Mouse (Mus musculus) hindbrain, embryonic 16.5 days (tissue): ENCODE data around the gene Rerg. TPM values are rescaled to one million over a fixed set of nuclear protein-coding genes. Genes with fewer than 3 reads are reported as not detected.

Source experiments
- ATAC-seq: fragments of 200-750 bp; cut with Nextera tagmentation; 2 replicates; pipeline ENCODE4 v1.8.0; 2017; ENCODE audit warnings: moderate TSS enrichment, moderate library complexity
- H3K27ac ChIP-seq: fragments of 300-500 bp; sonication (generic); 2 replicates; pipeline ENCODE4 v1.5.1; 2014; ENCODE audit warnings: low read depth, mild to moderate bottlenecking, control low read depth, low read length, moderate library complexity
- H3K27me3 ChIP-seq: fragments of 300-500 bp; sonication (generic); replicated peaks from 2 replicates; pipeline ENCODE4 v1.6.1; 2014; ENCODE audit warnings: low read length; ENCODE audit not compliant: control insufficient read depth, insufficient read depth
- H3K36me3 ChIP-seq: fragments of 300-500 bp; sonication (generic); 2 replicates; pipeline ENCODE4 v1.6.1; 2014; ENCODE audit warnings: mild to moderate bottlenecking, low read length, moderate library complexity, mixed read lengths; ENCODE audit not compliant: control insufficient read depth, insufficient read depth
- H3K4me1 ChIP-seq: fragments of 300-500 bp; sonication (generic); 2 replicates; pipeline ENCODE4 v1.6.1; 2014; ENCODE audit warnings: low read depth, low read length; ENCODE audit not compliant: control insufficient read depth, insufficient read depth
- H3K4me2 ChIP-seq: fragments of 300-500 bp; sonication (generic); 2 replicates; pipeline ENCODE4 v1.6.1; 2014; ENCODE audit warnings: mild to moderate bottlenecking, low read length, control low read depth, moderate library complexity
- H3K4me3 ChIP-seq: fragments of 300-500 bp; sonication (generic); 2 replicates; pipeline ENCODE4 v1.5.1; 2014; ENCODE audit warnings: mild to moderate bottlenecking, low read length, control low read depth, moderate library complexity
- H3K9ac ChIP-seq: fragments of 300-500 bp; sonication (generic); 2 replicates; pipeline ENCODE4 v1.6.1; 2014; ENCODE audit warnings: low read depth, mild to moderate bottlenecking, control low read depth, low read length, moderate library complexity
- H3K9me3 ChIP-seq: fragments of 300-500 bp; sonication (generic); 2 replicates; pipeline ENCODE4 v1.6.1; 2014; ENCODE audit warnings: mild to moderate bottlenecking, low read length, moderate library complexity; ENCODE audit not compliant: control insufficient read depth
- WGBS: fragments of 180-500 bp; shearing (Covaris S2); extraction: QIAGEN DNeasy Blood & Tissue Kit; methylation state at CpG from one replicate; pipeline ENCODE4 v1.1.7; 2014; 5-methylcytosine and 5-hydroxymethylcytosine counted together
- polyA plus RNA-seq: library from polyadenylated mRNA; unstranded; fragments of >200 nt; fragmentation: Nextera tagmentation; extraction: Ambion mirVana; gene quantifications from 2 replicates; pipeline ENCODE4 v1.2.1, GENCODE M21; 2015

The Rerg gene
- polyA plus RNA-seq, 1 experiment from 2014 or later, result 9.0 TPM

GRCm38 (mm10) chr6:137102662-137103179 lies 67.6 kb downstream of the Rerg start:
- no peak overlapping the region for H3K27ac ChIP-seq
- 63% methylated on average over 10 of the region's 10 CpGs for WGBS
- 0 out of 2 replicates have a peak, but pooled peaks cover 3% of the 10 kb centered on the region for H3K9me3 ChIP-seq
- peaks cover 2% of the 10 kb centered on the region; the same call in 1 of the 2 replicates for H3K4me1 ChIP-seq
- H3K4me3 ChIP-seq, result no peak overlapping the region
- H3K9ac ChIP-seq, result no peak overlapping the region
- ATAC-seq, result no peak
- H3K36me3 ChIP-seq, result no peaks in the 10 kb centered on the region
- no peak overlapping the region for H3K4me2 ChIP-seq
- H3K27me3 ChIP-seq, result no peaks in the 10 kb centered on the region

GRCm38 (mm10) chr6:137101886-137102661 lies 68.2 kb downstream of the Rerg start:
- peaks cover 2% of the 10 kb centered on the region; the same call in 1 of the 2 replicates for H3K4me1 ChIP-seq
- H3K27ac ChIP-seq, result no peak overlapping the region
- H3K4me3 ChIP-seq, result no peak overlapping the region
- H3K36me3 ChIP-seq, result no peaks in the 10 kb centered on the region
- WGBS, result 71% methylated on average over 7 of the region's 7 CpGs
- H3K9ac ChIP-seq, result no peak overlapping the region
- H3K4me2 ChIP-seq, result no peak overlapping the region
- no peak for ATAC-seq
- 0 out of 2 replicates have a peak, but pooled peaks cover 3% of the 10 kb centered on the region for H3K9me3 ChIP-seq
- H3K27me3 ChIP-seq, result no peaks in the 10 kb centered on the region

- ATAC-seq, result no peak
These were observed 70.0 kb downstream of the Rerg start for GRCm38 (mm10) chr6:137100259-137100658.

GRCm38 (mm10) chr6:137098232-137099191 lies 71.8 kb downstream of the Rerg start:
- Histone ChIP-seq H3K4me1 (peaks cover 2% of the 10 kb centered on the region; the same call in 1 of the 2 replicates), H3K4me3 (no peak overlapping the region), H3K27ac (no peak overlapping the region), H3K9me3 (no peaks in the 10 kb centered on the region), H3K4me2 (no peak overlapping the region), H3K36me3 (no peaks in the 10 kb centered on the region), H3K9ac (no peak overlapping the region), H3K27me3 (no peaks in the 10 kb centered on the region)
- 66% methylated on average over 18 of the region's 18 CpGs for WGBS
- ATAC-seq, result no peak

More at GRCm38 (mm10) chr6:137100259-137100658, 70.0 kb downstream of the Rerg start:
- Histone ChIP-seq H3K4me1 (peaks cover 2% of the 10 kb centered on the region; the same call in 1 of the 2 replicates), H3K9me3 (0 out of 2 replicates have a peak, but pooled peaks cover 3% of the 10 kb centered on the region), H3K9ac (no peak overlapping the region), H3K4me3 (no peak overlapping the region), H3K27me3 (no peaks in the 10 kb centered on the region), H3K36me3 (no peaks in the 10 kb centered on the region), H3K4me2 (no peak overlapping the region), H3K27ac (no peak overlapping the region)
- WGBS, result 56% methylated on average over 2 of the region's 2 CpGs

GRCm38 (mm10) chr6:137094475-137094874 lies 75.8 kb downstream of the Rerg start:
- no peak for ATAC-seq
- no peak overlapping the region for H3K9ac ChIP-seq
- no peak overlapping the region for H3K4me3 ChIP-seq
- no peaks in the 10 kb centered on the region for H3K4me1 ChIP-seq
- no peaks in the 10 kb centered on the region for H3K27me3 ChIP-seq
- WGBS, result 83% methylated on average over 2 of the region's 2 CpGs
- H3K27ac ChIP-seq, result no peak overlapping the region
- H3K9me3 ChIP-seq, result no peaks in the 10 kb centered on the region
- H3K36me3 ChIP-seq, result no peaks in the 10 kb centered on the region
- H3K4me2 ChIP-seq, result no peak overlapping the region

- H3K36me3 ChIP-seq, result no peaks in the 10 kb centered on the region
- no peaks in the 10 kb centered on the region; the same call in 1 of the 2 replicates for H3K4me1 ChIP-seq
- H3K9me3 ChIP-seq, result no peaks in the 10 kb centered on the region
- no peak overlapping the region for H3K4me3 ChIP-seq
- H3K4me2 ChIP-seq, result no peak overlapping the region
- no peaks in the 10 kb centered on the region for H3K27me3 ChIP-seq
- H3K9ac ChIP-seq, result no peak overlapping the region
- ATAC-seq, result no peak
- WGBS, result 70% methylated on average over 6 of the region's 6 CpGs
- no peak overlapping the region for H3K27ac ChIP-seq
These were observed 81.8 kb downstream of the Rerg start for GRCm38 (mm10) chr6:137088469-137088868.

GRCm38 (mm10) chr6:137087956-137088355 lies 82.3 kb downstream of the Rerg start:
- 64% methylated on average over 5 of the region's 5 CpGs for WGBS
- Histone ChIP-seq H3K36me3 (no peaks in the 10 kb centered on the region), H3K4me2 (no peak overlapping the region), H3K9ac (no peak overlapping the region), H3K4me3 (no peak overlapping the region), H3K27me3 (no peaks in the 10 kb centered on the region), H3K4me1 (no peaks in the 10 kb centered on the region; the same call in 1 of the 2 replicates), H3K9me3 (no peaks in the 10 kb centered on the region), H3K27ac (no peak overlapping the region)
- ATAC-seq, result no peak

GRCm38 (mm10) chr6:137087470-137087869 lies 82.8 kb downstream of the Rerg start:
- no peaks in the 10 kb centered on the region; the same call in 1 of the 2 replicates for H3K4me1 ChIP-seq
- ATAC-seq, result no peak

More at GRCm38 (mm10) chr6:137087470-137087869, 82.8 kb downstream of the Rerg start:
- H3K9ac ChIP-seq, result no peak overlapping the region
- no peaks in the 10 kb centered on the region for H3K27me3 ChIP-seq
- H3K36me3 ChIP-seq, result no peaks in the 10 kb centered on the region
- no peak overlapping the region for H3K27ac ChIP-seq
- no peaks in the 10 kb centered on the region for H3K9me3 ChIP-seq
- WGBS, result 89% methylated on average over 3 of the region's 3 CpGs
- H3K4me2 ChIP-seq, result no peak overlapping the region
- no peak overlapping the region for H3K4me3 ChIP-seq
